Mouse (Mus musculus): ENCODE results near the gene Inca1.

- TF ChIP-seq POLR2A (IDR thresholded peaks at IDR 0.05; ENCODE audit: insufficient read depth, low read length): no peak
- no peak for TF ChIP-seq CTCF (IDR thresholded peaks at IDR 0.05; ENCODE audit: low read depth, low read length)
- TF ChIP-seq EP300 (IDR thresholded peaks at IDR 0.05; ENCODE audit: insufficient read depth, low read depth, low read length): no peak
Measured at GRCm38 (mm10) chr11:70689578-70689977, 10.4 kb downstream of the Inca1 start.
